Mouse (Mus musculus) spleen, adult 2 months (tissue): ENCODE measurements around the gene Cox6b1.

Source experiments
- CTCF ChIP-seq: fragments of 200-500 bp; IDR thresholded peaks from 2 replicates; pipeline ENCODE4 v1.5.1; 2011; ENCODE audit warnings: mild to moderate bottlenecking, inconsistent platforms; ENCODE audit not compliant: insufficient read depth, insufficient read length, insufficient replicate concordance; ENCODE audit errors: extremely low read depth
- POLR2A ChIP-seq: fragments of 200-500 bp; IDR thresholded peaks from 2 replicates; pipeline ENCODE4 v1.6.1; 2011; ENCODE audit warnings: low read depth, low read length, inconsistent platforms

DNA sequence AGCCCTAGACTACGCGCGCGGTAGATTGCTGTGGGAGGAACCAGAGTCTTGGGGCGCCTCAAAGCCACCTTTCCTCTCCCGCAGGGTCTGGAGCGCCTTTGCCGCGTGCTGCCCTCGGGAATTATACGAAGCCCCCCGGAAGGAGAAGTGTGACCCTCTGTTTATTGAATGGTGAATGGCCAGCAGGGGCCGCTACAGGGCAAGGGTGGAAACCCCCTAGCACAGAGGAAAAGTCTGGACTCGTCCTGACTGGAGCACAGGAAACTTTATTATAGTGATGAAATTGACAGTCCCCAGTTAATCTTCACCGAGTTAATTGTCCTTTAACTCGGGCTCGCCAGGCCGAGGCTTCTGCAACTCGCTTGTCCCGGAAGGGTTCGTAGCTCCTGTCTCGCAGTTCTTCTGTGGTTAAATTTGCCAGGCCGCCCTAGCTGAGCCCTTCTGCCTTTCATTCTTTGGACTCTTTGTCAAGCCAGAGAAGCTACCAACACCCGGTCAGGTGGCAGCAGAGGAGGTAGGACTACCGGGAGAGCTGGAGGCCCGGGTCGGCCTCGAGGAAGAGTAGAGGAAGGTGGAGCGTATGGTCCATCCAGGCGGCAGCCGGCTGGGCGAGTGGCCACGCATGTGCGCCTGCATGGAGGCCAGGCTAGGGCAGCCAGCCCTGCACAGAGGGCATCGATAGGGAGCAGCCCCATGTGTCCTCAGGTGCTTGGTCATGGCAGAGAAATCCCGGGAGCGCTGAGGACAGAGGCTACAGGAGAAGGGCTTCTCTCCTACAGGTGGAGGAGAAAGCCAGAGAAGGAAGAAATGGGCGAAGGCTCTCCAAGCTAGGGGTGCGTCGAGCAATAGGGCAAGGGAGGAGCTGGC lies 36.3 kb downstream of the Cox6b1 start:
- TF ChIP-seq CTCF (peak; percentile 80; the same call in 1 of the 2 replicates), POLR2A (no peak)
